Comparison of ENCODE assay signal across 10 mouse cellular contexts in the genomic region with DNA sequence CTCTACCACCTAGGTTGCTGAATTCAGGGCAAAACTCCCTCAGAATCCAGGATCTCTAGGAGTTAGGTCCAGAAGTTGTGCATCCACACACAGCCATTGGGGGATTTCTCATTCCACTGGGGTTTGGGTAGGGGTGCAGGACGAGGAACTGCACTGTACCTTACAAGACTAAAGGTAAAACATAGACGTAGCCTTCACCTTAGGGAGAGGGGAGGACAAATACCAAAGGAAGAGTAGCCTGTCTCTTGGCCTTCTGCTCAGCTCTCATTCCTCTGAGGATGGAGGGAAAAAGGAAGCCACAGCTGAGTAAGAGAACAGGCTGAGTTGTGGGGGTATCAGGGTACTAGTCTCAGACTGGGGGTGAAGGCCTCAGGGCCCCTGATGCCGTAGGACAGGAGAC. TPM values are rescaled to one million over a fixed set of nuclear protein-coding genes. Genes with fewer than 3 reads are reported as not detected.
A peak's percentile ranks its signal among the peaks of the same experiment; 100 is the strongest.
DNase-seq lines count a peak whose midpoint lies in the region; ATAC-seq and TF ChIP-seq lines count a peak whose summit lies in the region.
"Had no signal": no experiment of that assay in that cellular context is flagged by ENCODE, and none has a peak within 500 bp of the region (broad histone marks: within the 10 kb centered on the region; RNA-seq: fewer than 3 reads in every experiment).

A gene (minus strand): TSS at position 101 of the 400 bp plus-strand sequence.

- TF ChIP-seq EP300 in lung, postnatal 0 days (IDR thresholded peaks at IDR 0.05): no peak

- TF ChIP-seq CTCF in lung, postnatal 0 days (IDR thresholded peaks at IDR 0.05): no peak

- H3K4me3 ChIP-seq in hindbrain, embryonic 12.5 days: no peak within 1 kb of the TSS
- H3K4me3 ChIP-seq in hindbrain, embryonic 13.5 days: no peak within 1 kb of the TSS
- no peak within 1 kb of the TSS for H3K4me3 ChIP-seq in lung, postnatal 0 days (ENCODE audit: low read depth, low read length)
- H3K4me3 ChIP-seq: midbrain, embryonic 10.5 days; neural tube, embryonic 13.5 days had no signal

- no peak for DNase-seq in lung, postnatal 0 days (ENCODE audit: low spot score)
- no peak for DNase-seq in lung, postnatal 4 days
- no peak for DNase-seq in natural killer cell, adult 2 months (ENCODE audit: low spot score in 2 of 2)

- H3K27me3 ChIP-seq in hindbrain, embryonic 12.5 days: no peaks in the 10 kb centered on the region
- no peaks in the 10 kb centered on the region for H3K27me3 ChIP-seq in hindbrain, embryonic 13.5 days
- H3K27me3 ChIP-seq in lung, postnatal 0 days (replicated peaks; ENCODE audit: insufficient read depth, low read length): no peaks in the 10 kb centered on the region
- H3K27me3 ChIP-seq: neural tube, embryonic 13.5 days had no signal

- H3K9me3 ChIP-seq in hindbrain, embryonic 12.5 days (replicated peaks): no peaks in the 10 kb centered on the region
- no peaks in the 10 kb centered on the region for H3K9me3 ChIP-seq in hindbrain, embryonic 13.5 days
- H3K9me3 ChIP-seq in lung, postnatal 0 days (ENCODE audit: low read length): no peaks in the 10 kb centered on the region
- H3K9me3 ChIP-seq: midbrain, embryonic 10.5 days; neural tube, embryonic 13.5 days had no signal

- WGBS in hindbrain, embryonic 12.5 days: 87% methylated on average over 3 of the region's 3 CpGs
- 89% methylated on average over 3 of the region's 3 CpGs for WGBS in hindbrain, embryonic 13.5 days
- 88% methylated on average over 3 of the region's 3 CpGs for WGBS in lung, postnatal 0 days

- no peaks in the 10 kb centered on the region for H3K4me1 ChIP-seq in hindbrain, embryonic 12.5 days
- no peaks in the 10 kb centered on the region for H3K4me1 ChIP-seq in hindbrain, embryonic 13.5 days (replicated peaks)
- peaks cover 6% of the 10 kb centered on the region; the same call in 1 of the 2 replicates for H3K4me1 ChIP-seq in lung, postnatal 0 days (ENCODE audit: insufficient read depth, low read depth, low read length)
- H3K4me1 ChIP-seq: midbrain, embryonic 10.5 days; neural tube, embryonic 13.5 days had no signal

- peak within 1 kb of the TSS; percentile 1; the same call in 1 of the 2 replicates for H3K27ac ChIP-seq in hindbrain, embryonic 12.5 days
- no peak within 1 kb of the TSS for H3K27ac ChIP-seq in hindbrain, embryonic 13.5 days
- H3K27ac ChIP-seq in lung, postnatal 0 days (ENCODE audit: low read length): peak within 1 kb of the TSS; percentile 26; the same call in 1 of the 2 replicates
- H3K27ac ChIP-seq: midbrain, embryonic 10.5 days; neural tube, embryonic 13.5 days had no signal

- H3K9ac ChIP-seq in hindbrain, embryonic 12.5 days: no peak within 1 kb of the TSS
- no peak within 1 kb of the TSS for H3K9ac ChIP-seq in hindbrain, embryonic 13.5 days
- H3K9ac ChIP-seq in lung, postnatal 0 days (replicated peaks; ENCODE audit: low read depth): 0 out of 2 replicates have a peak within 1 kb of the TSS, but pooled peaks have one; percentile 3
- H3K9ac ChIP-seq: neural tube, embryonic 13.5 days had no signal

- no peak for ATAC-seq in hindbrain, embryonic 12.5 days (ENCODE audit: low FRiP score)
- ATAC-seq in hindbrain, embryonic 13.5 days (ENCODE audit: low FRiP score): no peak
- ATAC-seq in lung, postnatal 0 days: no peak
- ATAC-seq in erythroid progenitor cell, adult 5-6 weeks (replicated peaks; ENCODE audit: low FRiP score, poor library complexity, severe bottlenecking): no peak
- ATAC-seq in neutrophil, adult 5-6 weeks (ENCODE audit: extremely low read depth, insufficient number of reproducible peaks, low FRiP score, poor library complexity, severe bottlenecking): no peak
- ATAC-seq: intestine, embryonic 16.5 days had no signal

- no peak within 1 kb of the TSS for H3K4me2 ChIP-seq in hindbrain, embryonic 12.5 days (replicated peaks)
- H3K4me2 ChIP-seq in hindbrain, embryonic 13.5 days: no peak within 1 kb of the TSS
- H3K4me2 ChIP-seq in lung, postnatal 0 days (replicated peaks; ENCODE audit: low read depth, low read length): peak within 1 kb of the TSS; percentile 41
- H3K4me2 ChIP-seq: neural tube, embryonic 13.5 days had no signal

- peaks cover 95% of the 10 kb centered on the region for H3K36me3 ChIP-seq in hindbrain, embryonic 12.5 days
- peaks cover 93% of the 10 kb centered on the region for H3K36me3 ChIP-seq in hindbrain, embryonic 13.5 days
- H3K36me3 ChIP-seq in lung, postnatal 0 days (ENCODE audit: insufficient read depth, low read length): peaks cover 30% of the 10 kb centered on the region

RNA-seq across cellular contexts. Expression of the gene that starts here (rescaled TPM):
- 3.9 and 5.4 TPM in 2 replicates for polyA plus RNA-seq in hindbrain, embryonic 12.5 days (2016; fragmentation: Nextera tagmentation; extraction: Ambion mirVana)
- polyA plus RNA-seq in hindbrain, embryonic 13.5 days (2015; fragmentation: Nextera tagmentation; extraction: Ambion mirVana): 4.5 and 4.8 TPM in 2 replicates
- 2.2 and 2.5 TPM in 2 replicates for polyA plus RNA-seq in lung, postnatal 0 days (2015; fragmentation: Nextera tagmentation; extraction: Ambion mirVana)
- 10.1 and 23.5 TPM in 2 replicates for total RNA-seq in erythroid progenitor cell, adult 5-6 weeks (2015; ENCODE audit: low replicate concordance)
- 3.7 and 10.2 TPM in 2 replicates for total RNA-seq in erythroid progenitor cell, adult 5-6 weeks (2017; ENCODE audit: low replicate concordance)
- 12.2 and 13.6 TPM in 2 replicates for total RNA-seq in neutrophil, adult 5-6 weeks (2017)
